Mouse (Mus musculus) MEL (cell line): Measurements from ENCODE around the gene Gm49345.

Experiments
- CHD2 ChIP-seq: IDR thresholded peaks from 2 replicates; pipeline ENCODE4 v1.6.1; 2011; ENCODE audit warnings: low read length, improper control_type of control experiment
- CTCF ChIP-seq, 3 experiments: IDR thresholded peaks in 2 of 3; conservative IDR thresholded peaks in 1 of 3; 2 replicates each; pipeline ENCODE4 v1.5.1; 2011 to 2012; ENCODE audit warnings: low read length in 3 of 3, low read depth in 2 of 3, mild to moderate bottlenecking in 2 of 3, improper control_type of control experiment in 1 of 3, inconsistent platforms in 1 of 3, mixed read lengths in 1 of 3, moderate library complexity in 1 of 3; ENCODE audit not compliant: control insufficient read depth in 1 of 3, insufficient read depth in 1 of 3, poor library complexity in 1 of 3, severe bottlenecking in 1 of 3
- MAX ChIP-seq: IDR thresholded peaks from 2 replicates; pipeline ENCODE4 v1.6.1; 2011; ENCODE audit warnings: low read length, improper control_type of control experiment
- POLR2AphosphoS5 ChIP-seq: IDR thresholded peaks from 2 replicates; pipeline ENCODE4 v1.6.1; 2012; ENCODE audit warnings: low read depth, borderline replicate concordance, mild to moderate bottlenecking, inconsistent platforms, low read length, moderate library complexity, mixed read lengths
- SMC3 ChIP-seq: IDR thresholded peaks from 2 replicates; pipeline ENCODE4 v1.6.1; 2011; ENCODE audit warnings: low read depth, low read length, improper control_type of control experiment
- ZC3H11A ChIP-seq: IDR thresholded peaks from 2 replicates; pipeline ENCODE4 v1.6.1; 2012; ENCODE audit warnings: low read depth, mild to moderate bottlenecking, inconsistent platforms, low read length, improper control_type of control experiment

GRCm38 (mm10) chr13:67610108-67610507, 27.5 kb downstream of the Gm49345 start:
- TF ChIP-seq ZC3H11A = no peak
- no peak for TF ChIP-seq CHD2
- no peak for TF ChIP-seq POLR2AphosphoS5
- no peak for TF ChIP-seq MAX
- no peak for TF ChIP-seq SMC3
- TF ChIP-seq CTCF (IDR thresholded peaks at IDR 0.05 in 2 of 3, conservative IDR thresholded peaks at IDR 0.05 in 1 of 3; ENCODE audit: control insufficient read depth in 1 of 3, insufficient read depth in 1 of 3, low read depth in 2 of 3, low read length in 3 of 3, poor library complexity in 1 of 3, severe bottlenecking in 1 of 3) = no peak
